Mouse (Mus musculus) spleen, postnatal 36 days (tissue): ENCODE results near the gene Klhl7.

Experiments
- DNase-seq, 2 experiments: peaks; one replicate each; pipeline ENCODE4 v3.0.0; 2022; ENCODE audit warnings: low spot score in 2 of 2, mixed read lengths in 1 of 2

Gene Klhl7

DNA sequence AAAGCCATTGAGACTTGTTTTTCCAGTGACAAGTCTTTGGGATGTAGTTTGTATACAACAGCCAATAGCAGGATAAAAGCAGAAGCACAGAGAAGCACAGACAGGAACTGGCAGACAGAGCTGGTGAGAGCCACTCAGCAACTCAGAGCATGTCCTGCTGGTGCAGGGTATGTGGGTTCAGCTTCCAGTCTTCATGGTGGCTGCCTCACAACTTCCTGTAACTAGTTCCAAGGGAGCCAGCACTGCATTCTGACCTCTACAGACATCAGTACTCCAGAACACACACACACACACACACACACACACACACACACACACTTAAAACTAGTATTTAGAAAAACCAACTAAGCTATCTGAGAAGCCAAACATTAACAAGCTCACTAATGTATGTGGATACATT is 71.7 kb downstream of the Klhl7 start:
- no peak for DNase-seq

- DNase-seq: no peak
These were observed 81.3 kb downstream of the Klhl7 start for GRCm38 (mm10) chr5:24181514-24182295.

DNA sequence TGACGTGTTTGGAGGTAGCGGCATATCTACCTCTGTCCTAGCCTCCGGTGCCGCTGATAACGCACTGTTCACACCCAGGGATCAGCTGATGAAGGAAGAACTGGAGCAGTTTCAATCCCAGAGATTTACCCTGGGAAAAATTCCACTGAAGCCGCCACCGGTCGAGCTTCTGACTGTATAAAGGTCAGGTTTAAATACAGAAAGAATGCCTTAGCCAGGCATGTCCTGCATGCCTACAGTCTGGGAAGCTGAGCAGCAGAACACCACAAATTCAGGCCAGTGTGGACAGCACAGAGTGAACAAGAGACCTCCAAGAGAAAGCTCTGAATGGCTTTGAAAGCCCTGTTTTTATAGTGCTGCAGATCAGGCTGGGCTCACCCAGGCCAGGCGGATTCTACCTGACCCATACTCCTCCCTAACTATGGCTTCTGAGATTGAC is 81.9 kb downstream of the Klhl7 start:
- DNase-seq: no peak

- no peak for DNase-seq
These were observed 82.7 kb downstream of the Klhl7 start for GRCm38 (mm10) chr5:24183096-24183495.

DNA sequence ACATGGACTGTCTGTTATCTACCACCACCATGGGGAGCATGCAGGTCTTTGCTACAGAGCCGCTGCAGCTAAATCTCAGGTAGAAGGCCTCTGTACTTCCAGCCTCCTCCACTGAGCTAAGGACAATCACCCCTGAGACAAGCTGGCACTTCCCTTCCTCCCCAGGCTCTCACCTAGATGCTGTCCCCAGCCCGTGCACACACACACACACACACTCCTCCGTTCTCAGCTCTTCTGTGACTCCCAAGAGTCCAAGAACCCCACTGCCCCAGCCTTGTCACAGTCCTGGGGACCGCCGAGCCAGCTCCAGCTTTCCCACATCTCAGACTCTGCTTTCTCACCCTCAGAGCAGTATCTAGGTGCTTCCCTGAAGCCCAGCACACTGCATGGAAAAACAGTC is 83.6 kb downstream of the Klhl7 start:
- DNase-seq: no peak

DNA sequence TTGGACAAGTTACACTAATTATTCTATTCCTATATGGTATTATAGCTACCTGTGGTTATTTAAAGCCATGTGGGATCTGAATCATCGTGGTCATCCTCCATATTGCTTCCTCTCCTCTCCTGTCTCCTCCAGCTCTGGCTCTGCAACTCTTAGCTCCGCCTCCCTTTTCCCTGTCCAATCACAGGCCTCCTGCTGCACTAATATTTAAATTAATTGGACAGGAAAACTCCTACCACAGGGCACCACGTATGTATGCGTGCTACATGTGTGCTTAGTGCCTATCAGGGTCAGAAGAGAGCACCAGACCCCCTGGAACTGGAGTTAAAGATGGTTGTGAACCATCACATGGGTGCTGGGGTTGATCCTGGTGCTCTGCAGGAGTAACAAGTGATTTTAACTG is 88.1 kb downstream of the Klhl7 start:
- no peak for DNase-seq

- no peak for DNase-seq
These were observed 91.4 kb downstream of the Klhl7 start for GRCm38 (mm10) chr5:24191821-24192220.

GRCm38 (mm10) chr5:24201006-24201405 is 100.6 kb downstream of the Klhl7 start:
- DNase-seq: no peak

DNA sequence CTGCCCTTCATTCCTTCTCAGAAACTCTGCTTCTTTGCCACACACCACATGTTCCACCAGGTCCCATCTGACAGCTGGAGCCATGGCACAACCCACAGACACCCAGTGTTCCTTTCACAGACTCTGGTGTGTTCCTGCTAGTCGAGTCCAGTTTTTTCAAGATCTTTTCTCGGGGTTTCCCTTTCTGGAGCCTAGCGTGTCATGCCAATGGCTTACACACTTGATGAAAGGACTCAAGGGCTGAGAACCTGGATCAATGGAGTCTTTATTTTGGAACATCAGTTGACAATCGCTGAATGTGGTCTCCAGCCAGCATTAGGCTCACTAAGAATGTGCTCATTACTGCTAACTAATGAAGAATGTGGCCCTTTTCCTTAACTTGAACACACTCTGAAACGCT is 102.1 kb downstream of the Klhl7 start:
- DNase-seq: no peak

GRCm38 (mm10) chr5:24203266-24203665 is 102.9 kb downstream of the Klhl7 start:
- DNase-seq: no peak

DNA sequence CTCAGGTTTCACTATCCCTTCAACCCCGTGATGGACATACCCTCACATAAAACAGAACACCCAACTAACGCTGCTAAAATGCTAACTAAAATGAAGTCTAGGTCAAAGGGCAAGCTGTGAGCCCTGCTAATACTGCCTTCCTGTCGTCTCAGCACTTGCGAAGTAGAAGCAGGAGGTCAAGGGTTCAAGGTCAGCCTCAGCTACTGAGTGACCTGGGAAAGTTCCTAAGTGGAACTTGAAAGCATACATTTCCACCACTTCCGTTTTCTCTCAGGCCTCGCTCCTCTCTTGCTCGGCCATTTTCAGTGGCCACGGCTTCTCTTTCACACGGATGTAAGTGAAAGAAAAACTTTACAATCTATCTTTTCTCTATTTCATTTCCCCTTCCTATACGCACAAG is 107.6 kb downstream of the Klhl7 start:
- DNase-seq: no peak

- DNase-seq: no peak
These were observed 108.1 kb downstream of the Klhl7 start for GRCm38 (mm10) chr5:24208505-24208904.
